Mouse (Mus musculus) CH12.LX (cell line): ENCODE data around the gene Serinc4.

Experiments used
- BHLHE40 ChIP-seq: IDR thresholded peaks from 2 replicates; pipeline ENCODE4 v1.6.1; 2011; ENCODE audit warnings: mild to moderate bottlenecking, low read depth, low read length, improper control_type of control experiment
- CTCF ChIP-seq, 2 experiments: IDR thresholded peaks in 1 of 2; conservative IDR thresholded peaks in 1 of 2; 2 replicates each; pipeline ENCODE4 v1.5.1; 2011 to 2012; ENCODE audit warnings: low read depth in 2 of 2, low read length in 2 of 2, improper control_type of control experiment in 1 of 2, inconsistent platforms in 1 of 2, mild to moderate bottlenecking in 1 of 2, moderate library complexity in 1 of 2
- E2F4 ChIP-seq: IDR thresholded peaks from 2 replicates; pipeline ENCODE4 v1.6.1; 2011; ENCODE audit warnings: low read depth, low read length, improper control_type of control experiment; ENCODE audit not compliant: insufficient replicate concordance
- HCFC1 ChIP-seq: IDR thresholded peaks from 2 replicates; pipeline ENCODE4 v1.6.1; 2012; ENCODE audit warnings: low read depth, mild to moderate bottlenecking, inconsistent platforms, low read length, improper control_type of control experiment
- MXI1 ChIP-seq: IDR thresholded peaks from 2 replicates; pipeline ENCODE4 v1.6.1; 2011; ENCODE audit warnings: mild to moderate bottlenecking, low read depth, low read length, improper control_type of control experiment
- NRF1 ChIP-seq: IDR thresholded peaks from 2 replicates; pipeline ENCODE4 v1.6.1; 2014; ENCODE audit warnings: low read depth, mild to moderate bottlenecking, inconsistent platforms, low read length, improper control_type of control experiment, moderate library complexity
- POLR2A ChIP-seq: IDR thresholded peaks from 2 replicates; pipeline ENCODE4 v1.6.1; 2011; ENCODE audit warnings: low read depth, mild to moderate bottlenecking, improper control_type of control experiment, low read length
- TBP ChIP-seq: conservative IDR thresholded peaks from 2 replicates; pipeline ENCODE4 v1.6.1; 2011; ENCODE audit warnings: low read depth, low read length, improper control_type of control experiment

DNA sequence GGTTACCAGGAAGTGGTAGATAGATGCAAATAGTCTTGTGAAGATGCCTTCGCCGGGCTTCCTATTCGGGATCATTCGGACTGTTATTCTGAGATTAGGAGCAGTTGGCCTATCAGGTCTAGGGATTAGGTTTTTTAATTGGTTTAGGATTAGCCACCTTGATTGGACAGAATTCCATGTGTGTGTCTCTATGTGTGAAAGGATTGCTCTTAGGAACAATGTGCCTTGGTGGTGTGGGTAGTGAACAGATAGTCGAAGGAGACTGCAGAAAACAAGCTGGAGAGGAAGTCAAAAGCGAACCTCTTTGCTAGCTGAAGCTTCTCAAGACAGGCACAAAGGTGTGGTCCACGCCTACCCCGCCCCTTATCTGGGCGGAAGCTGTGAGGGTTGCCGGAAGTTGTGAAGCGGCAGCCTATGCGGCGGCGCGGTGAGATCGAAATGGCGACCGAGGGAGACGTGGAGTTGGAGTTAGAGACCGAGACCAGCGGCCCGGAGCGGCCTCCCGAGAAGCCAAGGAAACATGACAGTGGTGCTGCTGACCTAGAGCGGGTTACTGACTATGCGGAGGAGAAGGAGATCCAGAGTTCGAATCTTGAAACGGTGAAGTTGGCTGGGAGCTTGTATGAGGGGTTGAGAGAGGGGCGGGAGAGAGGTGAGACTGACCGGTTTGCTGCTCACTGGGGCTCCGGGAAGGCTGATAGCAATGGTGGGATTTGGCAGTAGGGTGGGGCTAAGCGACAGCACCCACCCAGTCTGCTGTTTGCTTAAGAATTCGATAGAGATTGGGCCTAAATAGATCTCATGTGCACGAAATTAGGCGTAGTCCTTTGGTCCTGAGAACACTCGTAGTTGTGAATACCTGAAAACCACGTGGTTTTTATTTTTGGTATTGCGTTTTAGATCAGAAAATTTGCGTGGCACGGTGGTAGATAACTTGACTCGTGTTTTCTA lies at the start of gene Serinc4:
- TF ChIP-seq POLR2A (peak; percentile 94), MXI1 (peak; percentile 80; the same call in 1 of the 2 replicates), E2F4 (0 out of 2 replicates have a peak, but pooled peaks have one; percentile 5), NRF1 (peak; percentile 78), CTCF (conservative IDR thresholded peaks at IDR 0.05 in 1 of 2, IDR thresholded peaks at IDR 0.05 in 1 of 2; ENCODE audit: low read depth in 2 of 2, low read length in 2 of 2) (no peak), HCFC1 (peak; percentile 78), TBP (peak; percentile 60; the same call in 1 of the 2 replicates), BHLHE40 (no peak)
